Mouse (Mus musculus): ENCODE measurements at regions not wholly inside any gene's neighbourhood (a gene's known extent, or its start where the extent isn't known, plus 50 kb on each side); places are given as distances from the start of the nearest gene placed in this dataset.

DNA sequence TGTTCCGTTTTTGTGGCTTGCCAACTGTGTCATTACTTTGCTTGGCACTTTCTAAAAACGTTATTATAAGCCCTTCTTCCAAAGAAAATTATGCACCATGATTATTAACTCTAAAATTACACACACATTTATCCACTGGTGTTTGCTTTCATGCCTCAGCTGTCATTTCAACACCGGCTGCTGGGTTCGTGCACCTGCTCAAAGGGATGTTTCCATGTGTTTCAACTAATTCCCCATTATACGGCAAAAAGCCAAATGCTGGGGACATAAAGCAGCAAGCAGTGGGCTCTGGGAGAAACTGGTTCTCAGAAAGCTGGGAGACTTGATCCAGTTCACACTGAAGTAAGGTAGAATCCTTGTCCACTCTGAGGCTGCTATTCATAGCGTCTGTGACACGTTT lies 479.0 kb downstream of the Cdh26 start:
- Histone ChIP-seq H3K4me3 (replicated peaks in 1 of 3; ENCODE audit: low read depth in 2 of 3, low read length in 2 of 3, poor library complexity in 1 of 3) (no peak overlapping the region), H3K9ac (ENCODE audit: insufficient read depth, low read depth) (no peak overlapping the region), H3K4me2 (ENCODE audit: insufficient read depth, low read depth, poor library complexity, severe bottlenecking) (no peak overlapping the region), H3K27ac (ENCODE audit: insufficient read depth, low read depth) (no peak overlapping the region), H3K27me3 (replicated peaks) (no peaks in the 10 kb centered on the region), H3K79me2 (replicated peaks; ENCODE audit: control insufficient read depth, extremely low read depth, insufficient read depth, poor library complexity, severe bottlenecking) (no peaks in the 10 kb centered on the region), H3K9me3 (replicated peaks; ENCODE audit: low read length) (peaks cover 81% of the 10 kb centered on the region), H3K36me3 (replicated peaks in 1 of 2; ENCODE audit: control insufficient read depth in 1 of 2, insufficient read depth in 1 of 2, low read length in 1 of 2) (no peaks in the 10 kb centered on the region), H3K4me1 (ENCODE audit: control insufficient read depth in 1 of 2, insufficient read depth in 2 of 2) (no peaks in the 10 kb centered on the region)
- TF ChIP-seq EP300 (IDR thresholded peaks at IDR 0.05; ENCODE audit: low read length) (no peak), TBP (conservative IDR thresholded peaks at IDR 0.05; ENCODE audit: low read depth, low read length) (no peak), NRF1 (IDR thresholded peaks at IDR 0.05; ENCODE audit: low read depth, low read length) (no peak), MYC (IDR thresholded peaks at IDR 0.05; ENCODE audit: low read depth, low read length) (no peak), KAT2A (IDR thresholded peaks at IDR 0.05; ENCODE audit: insufficient replicate concordance, low read length) (no peak)
- dilution Hi-C loops (cut with MboI; ENCODE audit: extremely low pct_ligation_motif_present, extremely low pct_unique_long_range_greater_than_20kb, low sequenced_read_pairs) (no loop called here), in situ Hi-C loops (cut with MboI; ENCODE audit: low pct_ligation_motif_present, low pct_unique_long_range_greater_than_20kb, low sequenced_read_pairs) (no loop called here)
- no peak for DNase-seq (ENCODE audit: extremely low read depth)

DNA sequence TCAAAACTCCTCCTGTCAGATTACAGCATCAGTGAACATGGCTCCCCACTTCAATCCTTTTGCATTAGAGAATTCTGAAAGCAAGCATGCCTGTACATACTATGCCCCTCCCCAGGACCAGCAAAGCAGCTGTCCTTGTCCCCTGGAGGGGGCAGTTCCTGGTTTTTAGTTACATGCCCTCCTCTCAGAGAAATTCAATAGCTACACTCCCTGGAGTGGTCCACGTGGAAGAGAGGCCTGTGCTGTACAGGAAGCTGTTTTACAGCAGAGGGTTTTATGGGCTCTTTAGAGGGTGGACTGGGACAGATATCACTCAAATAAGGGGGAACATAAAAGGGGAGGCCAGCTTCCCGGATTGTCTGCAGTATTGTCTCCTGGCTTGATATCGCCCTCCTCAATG lies 481.3 kb downstream of the Cdh26 start:
- Histone ChIP-seq H3K4me2 (ENCODE audit: insufficient read depth, low read depth, poor library complexity, severe bottlenecking) (no peak overlapping the region), H3K27ac (ENCODE audit: insufficient read depth, low read depth) (no peak overlapping the region), H3K4me1 (ENCODE audit: control insufficient read depth in 1 of 2, insufficient read depth in 2 of 2) (no peaks in the 10 kb centered on the region), H3K79me2 (replicated peaks; ENCODE audit: control insufficient read depth, extremely low read depth, insufficient read depth, poor library complexity, severe bottlenecking) (no peaks in the 10 kb centered on the region), H3K4me3 (replicated peaks in 1 of 3; ENCODE audit: low read depth in 2 of 3, low read length in 2 of 3, poor library complexity in 1 of 3) (no peak overlapping the region), H3K9ac (ENCODE audit: insufficient read depth, low read depth) (no peak overlapping the region), H3K36me3 (replicated peaks in 1 of 2; ENCODE audit: control insufficient read depth in 1 of 2, insufficient read depth in 1 of 2, low read length in 1 of 2) (no peaks in the 10 kb centered on the region), H3K9me3 (replicated peaks; ENCODE audit: low read length) (peaks cover 84% of the 10 kb centered on the region), H3K27me3 (replicated peaks) (no peaks in the 10 kb centered on the region)
- in situ Hi-C loops (cut with MboI; ENCODE audit: low pct_ligation_motif_present, low pct_unique_long_range_greater_than_20kb, low sequenced_read_pairs): no loop called here
- no peak for TF ChIP-seq ZMIZ1 (IDR thresholded peaks at IDR 0.05; ENCODE audit: low read depth, low read length)
- DNase-seq (ENCODE audit: extremely low read depth): no peak
- dilution Hi-C loops (cut with MboI; ENCODE audit: extremely low pct_ligation_motif_present, extremely low pct_unique_long_range_greater_than_20kb, low sequenced_read_pairs): no loop called here

DNA sequence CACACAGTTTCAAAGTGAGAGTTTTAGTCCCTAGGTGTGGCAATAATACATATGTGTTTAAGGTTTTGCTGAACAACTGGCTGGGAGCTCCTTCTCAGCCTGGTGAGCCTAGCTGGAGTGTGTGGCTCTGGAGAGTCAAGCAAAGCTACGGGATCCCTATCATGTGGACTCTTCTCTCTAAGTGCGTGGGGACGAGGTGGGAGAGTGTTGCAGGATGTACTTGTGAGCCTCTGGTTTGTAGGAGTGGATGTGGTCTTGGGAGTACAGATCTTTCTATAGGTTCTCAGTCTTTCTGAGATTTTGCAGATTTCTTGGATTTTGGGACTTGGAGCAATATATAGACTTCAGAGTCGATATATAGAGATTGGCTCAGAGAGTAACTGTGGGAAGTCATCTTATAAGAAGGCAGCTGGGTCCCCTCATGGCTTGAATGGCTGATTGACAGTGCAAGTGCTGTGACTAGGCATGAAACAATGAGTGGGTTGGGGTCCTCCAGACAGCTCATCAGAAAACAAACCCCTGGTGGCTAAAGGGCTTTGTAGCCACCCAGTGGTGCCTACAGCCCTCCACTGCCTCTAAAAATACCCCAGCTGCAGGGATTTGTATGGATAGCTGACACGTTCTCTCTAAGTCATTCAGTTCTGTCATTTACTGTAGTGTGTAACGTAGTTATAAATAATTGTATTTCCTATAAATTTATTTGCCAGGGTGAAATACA lies 486.1 kb downstream of the Cdh26 start:
- Histone ChIP-seq H3K4me2 (ENCODE audit: insufficient read depth, low read depth, poor library complexity, severe bottlenecking) (no peak overlapping the region), H3K27ac (ENCODE audit: insufficient read depth, low read depth) (no peak overlapping the region), H3K9me3 (replicated peaks; ENCODE audit: low read length) (peaks cover 87% of the 10 kb centered on the region), H3K27me3 (replicated peaks) (no peaks in the 10 kb centered on the region), H3K4me3 (replicated peaks in 1 of 3; ENCODE audit: low read depth in 2 of 3, low read length in 2 of 3, poor library complexity in 1 of 3) (no peak overlapping the region), H3K79me2 (replicated peaks; ENCODE audit: control insufficient read depth, extremely low read depth, insufficient read depth, poor library complexity, severe bottlenecking) (no peaks in the 10 kb centered on the region), H3K4me1 (ENCODE audit: control insufficient read depth in 1 of 2, insufficient read depth in 2 of 2) (no peaks in the 10 kb centered on the region), H3K36me3 (replicated peaks in 1 of 2; ENCODE audit: control insufficient read depth in 1 of 2, insufficient read depth in 1 of 2, low read length in 1 of 2) (no peaks in the 10 kb centered on the region), H3K9ac (ENCODE audit: insufficient read depth, low read depth) (no peak overlapping the region)
- TF ChIP-seq ETS1 (conservative IDR thresholded peaks at IDR 0.05; ENCODE audit: low read depth, low read length): no peak
- TF ChIP-seq E2F4 (IDR thresholded peaks at IDR 0.05; ENCODE audit: insufficient replicate concordance, low read depth, low read length): no peak
- TF ChIP-seq CHD1 (IDR thresholded peaks at IDR 0.05; ENCODE audit: low read depth, low read length): no peak
- no peak for TF ChIP-seq HCFC1 (IDR thresholded peaks at IDR 0.05; ENCODE audit: low read depth, low read length)
- no peak for TF ChIP-seq RAD21 (IDR thresholded peaks at IDR 0.05; ENCODE audit: low read depth, low read length)
- TF ChIP-seq KAT2A (IDR thresholded peaks at IDR 0.05; ENCODE audit: insufficient replicate concordance, low read length): no peak
- TF ChIP-seq ZMIZ1 (IDR thresholded peaks at IDR 0.05; ENCODE audit: low read depth, low read length): no peak
- TF ChIP-seq POLR2A (IDR thresholded peaks at IDR 0.05; ENCODE audit: low read depth, low read length): no peak
- no peak for TF ChIP-seq SMC3 (IDR thresholded peaks at IDR 0.05; ENCODE audit: low read depth, low read length)
- TF ChIP-seq MYC (IDR thresholded peaks at IDR 0.05; ENCODE audit: low read depth, low read length): no peak
- TF ChIP-seq BHLHE40 (IDR thresholded peaks at IDR 0.05; ENCODE audit: low read depth, low read length): no peak
- TF ChIP-seq ZKSCAN1 (IDR thresholded peaks at IDR 0.05; ENCODE audit: borderline replicate concordance, low read depth, low read length): no peak
- TF ChIP-seq ZNF384 (IDR thresholded peaks at IDR 0.05; ENCODE audit: low read depth, low read length): no peak
- no peak for DNase-seq (ENCODE audit: extremely low read depth)
- dilution Hi-C loops (cut with MboI; ENCODE audit: extremely low pct_ligation_motif_present, extremely low pct_unique_long_range_greater_than_20kb, low sequenced_read_pairs) (no loop called here), in situ Hi-C loops (cut with MboI; ENCODE audit: low pct_ligation_motif_present, low pct_unique_long_range_greater_than_20kb, low sequenced_read_pairs) (no loop called here)
